Mouse (Mus musculus) lung, postnatal 0 days (tissue): ENCODE data around the gene Abtb1. TPM values are rescaled to one million over a fixed set of nuclear protein-coding genes. Genes with fewer than 3 reads are reported as not detected.
A peak's percentile ranks its signal among the peaks of the same experiment; 100 is the strongest.

Experiments
- ATAC-seq: fragments of 200-750 bp; cut with Nextera tagmentation; 2 replicates; pipeline ENCODE4 v1.8.0; 2017; ENCODE audit warnings: moderate library complexity
- DNase-seq: peaks from one replicate; pipeline ENCODE4 v3.0.0-alpha.2; 2016; ENCODE audit warnings: low spot score
- H3K27ac ChIP-seq: fragments of 300-500 bp; sonication (generic); 2 replicates; pipeline ENCODE4 v1.5.1; 2014; ENCODE audit warnings: antibody characterized with exemption, mild to moderate bottlenecking, low read length, mixed read lengths
- H3K27me3 ChIP-seq: fragments of 300-500 bp; sonication (generic); replicated peaks from 2 replicates; pipeline ENCODE4 v1.6.1; 2014; ENCODE audit warnings: low read length, mixed read lengths; ENCODE audit not compliant: insufficient read depth
- H3K36me3 ChIP-seq: fragments of 300-500 bp; sonication (generic); 2 replicates; pipeline ENCODE4 v1.6.1; 2014; ENCODE audit warnings: low read length, mixed read lengths; ENCODE audit not compliant: insufficient read depth
- H3K4me1 ChIP-seq: fragments of 300-500 bp; sonication (generic); 2 replicates; pipeline ENCODE4 v1.6.1; 2014; ENCODE audit warnings: antibody characterized with exemption, low read depth, low read length, mixed read lengths; ENCODE audit not compliant: insufficient read depth
- H3K4me2 ChIP-seq: fragments of 300-500 bp; sonication (generic); replicated peaks from 2 replicates; pipeline ENCODE4 v1.6.1; 2014; ENCODE audit warnings: low read depth, mild to moderate bottlenecking, low read length, moderate library complexity, mixed read lengths
- H3K4me3 ChIP-seq: fragments of 300-500 bp; sonication (generic); 2 replicates; pipeline ENCODE4 v1.5.1; 2014; ENCODE audit warnings: low read depth, low read length
- H3K9ac ChIP-seq: fragments of 300-500 bp; sonication (generic); replicated peaks from 2 replicates; pipeline ENCODE4 v1.6.1; 2014; ENCODE audit warnings: low read depth, mild to moderate bottlenecking
- H3K9me3 ChIP-seq: fragments of 300-500 bp; sonication (generic); 2 replicates; pipeline ENCODE4 v1.6.1; 2016; ENCODE audit warnings: low read length, mixed read lengths
- CTCF ChIP-seq: IDR thresholded peaks from 2 replicates; pipeline ENCODE4 v1.5.1; 2016; ENCODE audit warnings: antibody characterized with exemption, mild to moderate bottlenecking
- EP300 ChIP-seq: IDR thresholded peaks from 2 replicates; pipeline ENCODE4 v1.6.1; 2016; ENCODE audit warnings: antibody characterized with exemption, mild to moderate bottlenecking, control low read depth
- WGBS: fragments of 180-500 bp; shearing (Covaris S2); extraction: QIAGEN DNeasy Blood & Tissue Kit; methylation state at CpG from one replicate; pipeline ENCODE4 v1.1.7; 2014; 5-methylcytosine and 5-hydroxymethylcytosine counted together
- polyA plus RNA-seq: library from polyadenylated mRNA; unstranded; fragments of >200 nt; fragmentation: Nextera tagmentation; extraction: Ambion mirVana; gene quantifications from 2 replicates; pipeline ENCODE4 v1.2.1, GENCODE M21; 2015

Abtb1 gene
- polyA plus RNA-seq, 1 experiment from 2014 or later = 70.3 TPM

GRCm38 (mm10) chr6:88840211-88840610 is 1.6 kb downstream of the Abtb1 start:
- Histone ChIP-seq H3K36me3 (peaks cover 29% of the 10 kb centered on the region; the same call in 1 of the 2 replicates), H3K9ac (no peak overlapping the region), H3K4me1 (peaks cover 11% of the 10 kb centered on the region), H3K27me3 (no peaks in the 10 kb centered on the region), H3K4me3 (no peak overlapping the region), H3K27ac (no peak overlapping the region), H3K9me3 (no peaks in the 10 kb centered on the region), H3K4me2 (peak overlapping the region; percentile 88; the same call in 1 of the 2 replicates)
- DNase-seq (no peak), ATAC-seq (no peak)
- TF ChIP-seq EP300 = no peak
- TF ChIP-seq CTCF = no peak
- 62% methylated on average over 3 of the region's 3 CpGs for WGBS

- TF ChIP-seq EP300 (no peak), CTCF (no peak)
- no peak overlapping the region for H3K27ac ChIP-seq
- DNase-seq = no peak
- WGBS = 86% methylated on average over 26 of the region's 26 CpGs
- no peak overlapping the region for H3K9ac ChIP-seq
- no peaks in the 10 kb centered on the region for H3K9me3 ChIP-seq
- ATAC-seq = no peak
- H3K27me3 ChIP-seq = no peaks in the 10 kb centered on the region
- peaks cover 29% of the 10 kb centered on the region; the same call in 1 of the 2 replicates for H3K36me3 ChIP-seq
- no peak overlapping the region for H3K4me2 ChIP-seq
- H3K4me3 ChIP-seq = no peak overlapping the region
- H3K4me1 ChIP-seq = peaks cover 11% of the 10 kb centered on the region
Observed at GRCm38 (mm10) chr6:88839135-88839970, 2.4 kb downstream of the Abtb1 start.

- Histone ChIP-seq H3K36me3 (peaks cover 29% of the 10 kb centered on the region; the same call in 1 of the 2 replicates), H3K9ac (no peak overlapping the region), H3K4me3 (no peak overlapping the region), H3K4me1 (peaks cover 11% of the 10 kb centered on the region), H3K27me3 (no peaks in the 10 kb centered on the region), H3K4me2 (no peak overlapping the region), H3K27ac (no peak overlapping the region), H3K9me3 (no peaks in the 10 kb centered on the region)
- no peak for DNase-seq
- ATAC-seq = no peak
- 93% methylated on average over 10 of the region's 10 CpGs for WGBS
- TF ChIP-seq CTCF = no peak
- no peak for TF ChIP-seq EP300
Observed at GRCm38 (mm10) chr6:88838613-88839012, 3.2 kb downstream of the Abtb1 start.

GRCm38 (mm10) chr6:88837999-88838398 is 3.8 kb downstream of the Abtb1 start:
- WGBS = 89% methylated on average over 12 of the region's 12 CpGs
- peaks cover 29% of the 10 kb centered on the region; the same call in 1 of the 2 replicates for H3K36me3 ChIP-seq
- no peak for DNase-seq
- no peak overlapping the region for H3K4me2 ChIP-seq
- TF ChIP-seq CTCF = no peak
- no peak for TF ChIP-seq EP300
- H3K27me3 ChIP-seq = no peaks in the 10 kb centered on the region
- no peaks in the 10 kb centered on the region for H3K9me3 ChIP-seq
- peaks cover 10% of the 10 kb centered on the region for H3K4me1 ChIP-seq
- no peak for ATAC-seq
- no peak overlapping the region for H3K4me3 ChIP-seq
- H3K27ac ChIP-seq = 0 out of 2 replicates have a peak overlapping the region, but pooled peaks have one; percentile 26
- H3K9ac ChIP-seq = no peak overlapping the region

- 57% methylated on average over 28 of the region's 28 CpGs for WGBS
- no peaks in the 10 kb centered on the region for H3K9me3 ChIP-seq
Observed at GRCm38 (mm10) chr6:88836178-88836819, 5.5 kb downstream of the Abtb1 start.

GRCm38 (mm10) chr6:88835047-88835446 is 6.7 kb downstream of the Abtb1 start:
- Histone ChIP-seq H3K36me3 (peaks cover 29% of the 10 kb centered on the region; the same call in 1 of the 2 replicates), H3K9me3 (no peaks in the 10 kb centered on the region), H3K27ac (no peak overlapping the region), H3K4me1 (no peaks in the 10 kb centered on the region), H3K4me2 (no peak overlapping the region), H3K9ac (no peak overlapping the region), H3K4me3 (no peak overlapping the region), H3K27me3 (no peaks in the 10 kb centered on the region)
- WGBS = 79% methylated on average over 5 of the region's 5 CpGs
- TF ChIP-seq CTCF = no peak
- no peak for TF ChIP-seq EP300
- DNase-seq (no peak), ATAC-seq (no peak)

More at GRCm38 (mm10) chr6:88836178-88836819, 5.5 kb downstream of the Abtb1 start:
- Histone ChIP-seq H3K36me3 (peaks cover 29% of the 10 kb centered on the region; the same call in 1 of the 2 replicates), H3K27me3 (no peaks in the 10 kb centered on the region), H3K27ac (peak overlapping the region; percentile 62), H3K9ac (no peak overlapping the region), H3K4me2 (no peak overlapping the region), H3K4me3 (no peak overlapping the region), H3K4me1 (peaks cover 7% of the 10 kb centered on the region; the same call in 1 of the 2 replicates)
- ATAC-seq (peak; percentile 75), DNase-seq (peak; percentile 84)
- TF ChIP-seq CTCF = 0 out of 2 replicates have a peak, but pooled peaks have one; percentile 3
- 0 out of 2 replicates have a peak, but pooled peaks have one; percentile 18 for TF ChIP-seq EP300
